Mouse (Mus musculus) heart, postnatal 4 days (tissue): ENCODE results near the gene Pa2g4. TPM values are rescaled to one million over a fixed set of nuclear protein-coding genes. Genes with fewer than 3 reads are reported as not detected.

Experiments
- DNase-seq: peaks from one replicate; pipeline ENCODE4 v3.0.0; 2021
- total RNA-seq, 2 experiments: library from RNA; stranded (reverse); gene quantifications; 2 replicates each; pipeline ENCODE4 v1.2.3; 2021

The Pa2g4 gene
- total RNA-seq, 2 experiments from 2014 or later: 81.9 to 82.5 TPM

GRCm38 (mm10) chr10:128535624-128536265, 30.0 kb downstream of the Pa2g4 start:
- DNase-seq: no peak

- no peak for DNase-seq
Observed at GRCm38 (mm10) chr10:128535206-128535605, 30.6 kb downstream of the Pa2g4 start.

GRCm38 (mm10) chr10:128526366-128527356, 39.1 kb downstream of the Pa2g4 start:
- peak; percentile 29 for DNase-seq

GRCm38 (mm10) chr10:128525671-128526308, 40.0 kb downstream of the Pa2g4 start, which contains the start of gene Esyt1:
Gene Esyt1 (minus strand): TSS chr10:128525871.
- peak; percentile 94 for DNase-seq

GRCm38 (mm10) chr10:128524732-128525662, 40.8 kb downstream of the Pa2g4 start:
- DNase-seq: peak; percentile 68

- DNase-seq: no peak
Observed at GRCm38 (mm10) chr10:128524111-128524731, 41.6 kb downstream of the Pa2g4 start.

GRCm38 (mm10) chr10:128522351-128522750, 43.4 kb downstream of the Pa2g4 start:
- DNase-seq: no peak

- no peak for DNase-seq
Observed at GRCm38 (mm10) chr10:128520591-128520990, 45.2 kb downstream of the Pa2g4 start.

GRCm38 (mm10) chr10:128518833-128519232, 47.0 kb downstream of the Pa2g4 start:
- DNase-seq: peak; percentile 72

GRCm38 (mm10) chr10:128516677-128517076, 49.1 kb downstream of the Pa2g4 start:
- DNase-seq: no peak

- no peak for DNase-seq
Observed at GRCm38 (mm10) chr10:128516029-128516428, 49.8 kb downstream of the Pa2g4 start.

- no peak for DNase-seq
Observed at GRCm38 (mm10) chr10:128515044-128515443, 50.7 kb downstream of the Pa2g4 start.

- no peak for DNase-seq
Observed at GRCm38 (mm10) chr10:128511761-128512160, 54.0 kb downstream of the Pa2g4 start.

GRCm38 (mm10) chr10:128511189-128511588, 54.6 kb downstream of the Pa2g4 start:
- no peak for DNase-seq

GRCm38 (mm10) chr10:128510301-128510700, 55.5 kb downstream of the Pa2g4 start:
- no peak for DNase-seq

- DNase-seq: no peak
Observed at GRCm38 (mm10) chr10:128509831-128510230, 56.0 kb downstream of the Pa2g4 start.

GRCm38 (mm10) chr10:128509203-128509602, 56.6 kb downstream of the Pa2g4 start:
- no peak for DNase-seq

- no peak for DNase-seq
Observed at GRCm38 (mm10) chr10:128508260-128508659, 57.5 kb downstream of the Pa2g4 start.
